Mouse (Mus musculus) liver, postnatal 0 days (tissue): Measurements from ENCODE around the gene Pkd1l2.

ENCODE experiments used
- CTCF ChIP-seq: sonication (generic); IDR thresholded peaks from 2 replicates; pipeline ENCODE4 v1.5.1; 2016; ENCODE audit warnings: antibody characterized with exemption, low read depth
- EP300 ChIP-seq: IDR thresholded peaks from 2 replicates; pipeline ENCODE4 v1.6.1; 2016; ENCODE audit warnings: antibody characterized with exemption, low read depth, mild to moderate bottlenecking

DNA sequence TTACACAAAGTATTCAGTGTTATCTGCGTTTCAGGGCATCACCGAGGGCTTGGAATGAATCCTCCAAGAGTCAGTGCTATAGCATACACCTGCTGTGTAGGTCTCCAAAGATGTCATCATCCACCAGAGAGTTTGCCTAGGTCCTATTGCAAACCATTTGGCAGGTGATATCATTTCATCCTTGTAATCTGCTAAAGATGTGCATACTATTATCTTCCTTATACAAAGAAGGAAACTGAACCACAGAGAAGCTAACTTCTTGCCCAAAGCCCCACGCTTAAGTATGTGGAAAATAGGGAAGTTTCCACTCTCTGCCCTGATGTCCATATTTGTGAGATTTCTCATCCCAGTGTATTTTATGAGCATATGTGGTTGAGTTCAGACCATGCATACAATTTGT is 44.2 kb upstream of the Pkd1l2 start:
- no peak for TF ChIP-seq CTCF
- no peak for TF ChIP-seq EP300
